In genomic region chr2:168098040-168098439, GRCm38 (mm10) we compare ENCODE assay signal across 10 mouse cellular contexts. TPM values are rescaled to one million over a fixed set of nuclear protein-coding genes. Genes with fewer than 3 reads are reported as not detected.
DNase-seq lines count a peak whose midpoint lies in the region; TF ChIP-seq lines count a peak whose summit lies in the region.
"Had no signal": no experiment of that assay in that cellular context is flagged by ENCODE, and none has a peak within 500 bp of the region (broad histone marks: within the 10 kb centered on the region; RNA-seq: fewer than 3 reads in every experiment).

No protein-coding gene starts in this region.

- intact Hi-C loops in left cerebral cortex, adult 2 months (cut with DNase I), result loop anchor here (2.0 to 10.0 kb wide), 3 partner anchors 85 to 411 kb away; partner anchors contain the start of genes Cebpb and Tmem189
- intact Hi-C loops in left cerebral cortex, postnatal 10 days (cut with DNase I), result loop anchor here (10.0 kb wide), 1 partner anchor 113 kb away; no protein-coding TSS in a partner anchor
- intact Hi-C loops in heart, postnatal 25 days (cut with DNase I), result loop anchor here (2.0 to 5.0 kb wide), 3 partner anchors 45 to 111 kb away; partner anchors contain the start of gene Ripor3

- H3K9me3 ChIP-seq in MEL (replicated peaks; ENCODE audit: insufficient read depth, low read length), result no peaks in the 10 kb centered on the region
- H3K9me3 ChIP-seq: embryonic facial prominence, embryonic 12.5 days; midbrain, embryonic 12.5 days had no signal

- no peaks in the 10 kb centered on the region for H3K36me3 ChIP-seq in MEL (ENCODE audit: control insufficient read depth in 1 of 2, insufficient read depth in 2 of 2, low read length in 2 of 2)

- H3K4me1 ChIP-seq in MEL (ENCODE audit: control insufficient read depth in 1 of 2, insufficient read depth in 2 of 2, low read length in 2 of 2), result no peaks in the 10 kb centered on the region

- no peaks in the 10 kb centered on the region for H3K27me3 ChIP-seq in MEL (ENCODE audit: control insufficient read depth in 1 of 2, insufficient read depth in 2 of 2, low read length in 2 of 2)
- H3K27me3 ChIP-seq: embryonic facial prominence, embryonic 12.5 days; midbrain, embryonic 12.5 days had no signal

- TF ChIP-seq POLR2A in MEL (IDR thresholded peaks at IDR 0.05; ENCODE audit: control insufficient read depth in 1 of 2, insufficient read depth in 1 of 2, low read depth in 1 of 2, low read length in 2 of 2, poor library complexity in 1 of 2), result no peak

- no peak for TF ChIP-seq EP300 in MEL (IDR thresholded peaks at IDR 0.05; ENCODE audit: low read depth in 1 of 2, low read length in 2 of 2)

- H3K79me2 ChIP-seq in MEL (ENCODE audit: control insufficient read depth, insufficient read depth, low read length, poor library complexity), result no peaks in the 10 kb centered on the region

- DNase-seq in left cerebral cortex, adult 2 months (ENCODE audit: extremely low spot score in 1 of 2, low spot score in 2 of 2), result peak; percentile 62 to 64
- DNase-seq in left cerebral cortex, postnatal 10 days (ENCODE audit: extremely low spot score in 1 of 2, low spot score in 2 of 2), result no peak
- peak; percentile 54 for DNase-seq in MEL (ENCODE audit: low read depth, low spot score)
- DNase-seq in cerebellum, postnatal 25 days, result peak; percentile 72 to 80
- peak; percentile 49 for DNase-seq in heart, postnatal 25 days (ENCODE audit: low spot score)
- DNase-seq in layer of hippocampus, postnatal 14 days (ENCODE audit: low spot score in 2 of 2), result peak; percentile 52 to 59
- DNase-seq in lung, postnatal 36 days, result peak; percentile 88
- peak; percentile 69 for DNase-seq in thymus, postnatal 4 days

- no peak overlapping the region for H3K9ac ChIP-seq in MEL (ENCODE audit: control insufficient read depth, low read depth, low read length, poor library complexity, severe bottlenecking)
- H3K9ac ChIP-seq: embryonic facial prominence, embryonic 12.5 days; midbrain, embryonic 12.5 days had no signal

- H3K4me3 ChIP-seq in left cerebral cortex, adult 2 months, result no peak overlapping the region
- no peak overlapping the region for H3K4me3 ChIP-seq in MEL (ENCODE audit: control insufficient read depth in 1 of 2, insufficient read depth in 1 of 2, low read depth in 2 of 2, low read length in 2 of 2)
- H3K4me3 ChIP-seq: embryonic facial prominence, embryonic 12.5 days; midbrain, embryonic 12.5 days had no signal

- TF ChIP-seq RAD21 in MEL (IDR thresholded peaks at IDR 0.05; ENCODE audit: low read depth, low read length), result peak; percentile 52

- TF ChIP-seq CTCF in left cerebral cortex, adult 2 months (IDR thresholded peaks at IDR 0.05), result peak; percentile 85
- peak; percentile 69 to 76 (median 74) for TF ChIP-seq CTCF in MEL (IDR thresholded peaks at IDR 0.05 in 2 of 3, conservative IDR thresholded peaks at IDR 0.05 in 1 of 3; ENCODE audit: control insufficient read depth in 1 of 3, insufficient read depth in 1 of 3, low read depth in 2 of 3, low read length in 3 of 3, poor library complexity in 1 of 3, severe bottlenecking in 1 of 3)

- no peak overlapping the region for H3K27ac ChIP-seq in left cerebral cortex, adult 2 months
- no peak overlapping the region for H3K27ac ChIP-seq in MEL (ENCODE audit: control insufficient read depth, low read depth, low read length)
- H3K27ac ChIP-seq: embryonic facial prominence, embryonic 12.5 days; midbrain, embryonic 12.5 days had no signal

TF ChIP-seq in MEL, 35 proteins besides CTCF, POLR2A, EP300 and RAD21:
- TF ChIP-seq ZC3H11A (IDR thresholded peaks at IDR 0.05; ENCODE audit: low read depth, low read length) (peak; percentile 21), SMC3 (IDR thresholded peaks at IDR 0.05; ENCODE audit: low read depth, low read length) (peak; percentile 62), MEF2A (IDR thresholded peaks at IDR 0.05; ENCODE audit: extremely low read depth, insufficient replicate concordance, low read depth, low read length, poor library complexity, severe bottlenecking) (no peak)

RNA-seq across cellular contexts. Expression of gene Pard6b, which starts 17.2 kb away (rescaled TPM):
- total RNA-seq in left cerebral cortex, adult 2 months (2021), result 1 to 10 TPM; 5.5 to 6.8 TPM
- 1 to 10 TPM; 3.3 to 4.6 TPM for total RNA-seq in left cerebral cortex, postnatal 10 days (2021)
- 3.8 and 3.9 TPM in 2 replicates for total RNA-seq in MEL (2012; rRNA removed)
- 1 to 10 TPM in 1 of 2 experiments, not detected in 1; 7.6 TPM for polyA plus RNA-seq in MEL (2012; ENCODE audit: insufficient read depth in 1 of 2, insufficient read length in 2 of 2, low read depth in 1 of 2, low replicate concordance in 2 of 2, missing spikeins in 1 of 2)
- total RNA-seq in heart, postnatal 25 days (2021), result 1 to 10 TPM; 3.1 to 3.4 TPM
- 1 to 10 TPM; 3.4 to 5.3 TPM for total RNA-seq in layer of hippocampus, postnatal 14 days (2021)

Comparison
In these comparisons a context has a peak if more than half of its experiments do, and no peak if none do; other contexts are left out.
1. DNase-seq: peak in left cerebral cortex, adult 2 months (2 of 2), MEL (single experiment), cerebellum, postnatal 25 days (2 of 2), heart, postnatal 25 days (single experiment), layer of hippocampus, postnatal 14 days (2 of 2), lung, postnatal 36 days (single experiment) and thymus, postnatal 4 days (single experiment); none in left cerebral cortex, postnatal 10 days (0 of 2).